ENCODE assay signal across 12 mouse cellular contexts in genomic region chr13:31627864-31628690, GRCm38 (mm10). TPM values are rescaled to one million over a fixed set of nuclear protein-coding genes. Genes with fewer than 3 reads are reported as not detected.
DNase-seq lines count a peak whose midpoint lies in the region; ATAC-seq lines count a peak whose summit lies in the region.
"Had no signal": no experiment of that assay in that cellular context is flagged by ENCODE, and none has a peak within 500 bp of the region (broad histone marks: within the 10 kb centered on the region; RNA-seq: fewer than 3 reads in every experiment).

No protein-coding gene starts in this region.

- H3K27me3 ChIP-seq in liver, embryonic 11.5 days (replicated peaks; ENCODE audit: control insufficient read depth, insufficient read depth, low read length) = peaks cover 93% of the 10 kb centered on the region
- H3K27me3 ChIP-seq in liver, embryonic 12.5 days (replicated peaks) = peaks cover 97% of the 10 kb centered on the region
- H3K27me3 ChIP-seq in forebrain, embryonic 12.5 days = peaks cover 94% of the 10 kb centered on the region
- H3K27me3 ChIP-seq in limb, embryonic 12.5 days = peaks cover 91% of the 10 kb centered on the region
- H3K27me3 ChIP-seq in stomach, embryonic 14.5 days (ENCODE audit: control insufficient read depth, insufficient read depth, low read length) = peaks cover 11% of the 10 kb centered on the region; the same call in 1 of the 2 replicates

- H3K9ac ChIP-seq in liver, embryonic 11.5 days (ENCODE audit: low read depth, low read length) = no peak overlapping the region
- H3K9ac ChIP-seq in liver, embryonic 12.5 days = no peak overlapping the region
- no peak overlapping the region for H3K9ac ChIP-seq in forebrain, embryonic 12.5 days
- no peak overlapping the region for H3K9ac ChIP-seq in limb, embryonic 12.5 days (replicated peaks)
- H3K9ac ChIP-seq in stomach, embryonic 14.5 days (replicated peaks; ENCODE audit: low read depth, low read length) = peak overlapping the region; percentile 81

- no peak for DNase-seq in liver, embryonic 11.5 days (ENCODE audit: low spot score)
- DNase-seq in frontal cortex, postnatal 36 days (ENCODE audit: low spot score in 2 of 2) = no peak
- DNase-seq in gastrocnemius, postnatal 10 days = no peak
- no peak for DNase-seq in B cell, adult 2 months
- DNase-seq: heart, postnatal 36 days; left cerebral cortex, postnatal 4 days; thymus, postnatal 25 days had no signal

- ATAC-seq in liver, embryonic 11.5 days (replicated peaks; ENCODE audit: low FRiP score) = no peak
- no peak for ATAC-seq in liver, embryonic 12.5 days
- ATAC-seq in forebrain, embryonic 12.5 days (ENCODE audit: low FRiP score) = no peak
- no peak for ATAC-seq in limb, embryonic 12.5 days (ENCODE audit: insufficient number of reproducible peaks, insufficient read depth, low FRiP score, low TSS enrichment, low read depth)
- no peak for ATAC-seq in stomach, embryonic 14.5 days (ENCODE audit: insufficient number of reproducible peaks, insufficient read depth, low FRiP score, low read depth)

- no peaks in the 10 kb centered on the region for H3K9me3 ChIP-seq in liver, embryonic 11.5 days (ENCODE audit: control insufficient read depth, low read length)
- H3K9me3 ChIP-seq in liver, embryonic 12.5 days (replicated peaks) = no peaks in the 10 kb centered on the region
- H3K9me3 ChIP-seq in forebrain, embryonic 12.5 days = 0 out of 2 replicates have a peak, but pooled peaks cover 2% of the 10 kb centered on the region
- H3K9me3 ChIP-seq in limb, embryonic 12.5 days = no peaks in the 10 kb centered on the region
- H3K9me3 ChIP-seq in stomach, embryonic 14.5 days (ENCODE audit: control insufficient read depth, low read depth, low read length) = no peaks in the 10 kb centered on the region
- H3K9me3 ChIP-seq: neural tube, embryonic 12.5 days had no signal

- no peak overlapping the region for H3K4me2 ChIP-seq in liver, embryonic 11.5 days
- no peak overlapping the region for H3K4me2 ChIP-seq in liver, embryonic 12.5 days
- no peak overlapping the region for H3K4me2 ChIP-seq in forebrain, embryonic 12.5 days
- H3K4me2 ChIP-seq in limb, embryonic 12.5 days = peak overlapping the region; percentile 89; the same call in 1 of the 2 replicates
- H3K4me2 ChIP-seq in stomach, embryonic 14.5 days (replicated peaks; ENCODE audit: low read depth, low read length) = peak overlapping the region; percentile 86

- H3K4me1 ChIP-seq in liver, embryonic 11.5 days (replicated peaks; ENCODE audit: control insufficient read depth, insufficient read depth, low read length) = peaks cover 4% of the 10 kb centered on the region; the same call in 1 of the 2 replicates
- peaks cover 5% of the 10 kb centered on the region; the same call in 1 of the 2 replicates for H3K4me1 ChIP-seq in liver, embryonic 12.5 days
- peaks cover 36% of the 10 kb centered on the region for H3K4me1 ChIP-seq in forebrain, embryonic 12.5 days
- peaks cover 54% of the 10 kb centered on the region for H3K4me1 ChIP-seq in limb, embryonic 12.5 days (replicated peaks)
- no peaks in the 10 kb centered on the region; the same call in 1 of the 2 replicates for H3K4me1 ChIP-seq in stomach, embryonic 14.5 days (ENCODE audit: control insufficient read depth, insufficient read depth, low read length)

- WGBS in liver, embryonic 11.5 days = 15% methylated on average over 8 of the region's 8 CpGs
- WGBS in liver, embryonic 12.5 days (ENCODE audit: insufficient replicate concordance) = 12% methylated on average over 8 of the region's 8 CpGs
- 1% methylated on average over 8 of the region's 8 CpGs for WGBS in forebrain, embryonic 12.5 days
- WGBS in limb, embryonic 12.5 days = 5% methylated on average over 8 of the region's 8 CpGs
- 13% methylated on average over 8 of the region's 8 CpGs for WGBS in stomach, embryonic 14.5 days

- H3K4me3 ChIP-seq in liver, embryonic 11.5 days (ENCODE audit: low read depth, low read length) = peak overlapping the region; percentile 3; the same call in 1 of the 2 replicates
- no peak overlapping the region for H3K4me3 ChIP-seq in liver, embryonic 12.5 days
- peak overlapping the region; percentile 7; the same call in 1 of the 2 replicates for H3K4me3 ChIP-seq in forebrain, embryonic 12.5 days (replicated peaks)
- peak overlapping the region; percentile 50; the same call in 1 of the 2 replicates for H3K4me3 ChIP-seq in limb, embryonic 12.5 days (replicated peaks)
- H3K4me3 ChIP-seq in stomach, embryonic 14.5 days (ENCODE audit: low read depth, low read length) = peak overlapping the region; percentile 56

- no peak overlapping the region for H3K27ac ChIP-seq in liver, embryonic 11.5 days (ENCODE audit: low read depth, low read length)
- no peak overlapping the region for H3K27ac ChIP-seq in liver, embryonic 12.5 days
- H3K27ac ChIP-seq in forebrain, embryonic 12.5 days = no peak overlapping the region
- no peak overlapping the region for H3K27ac ChIP-seq in limb, embryonic 12.5 days
- H3K27ac ChIP-seq in stomach, embryonic 14.5 days (ENCODE audit: low read length) = peak overlapping the region; percentile 83
- H3K27ac ChIP-seq: neural tube, embryonic 12.5 days had no signal

- H3K36me3 ChIP-seq in liver, embryonic 11.5 days (ENCODE audit: control insufficient read depth, insufficient read depth, low read length) = no peaks in the 10 kb centered on the region
- no peaks in the 10 kb centered on the region for H3K36me3 ChIP-seq in liver, embryonic 12.5 days
- H3K36me3 ChIP-seq in forebrain, embryonic 12.5 days (replicated peaks) = no peaks in the 10 kb centered on the region
- no peaks in the 10 kb centered on the region for H3K36me3 ChIP-seq in limb, embryonic 12.5 days
- H3K36me3 ChIP-seq in stomach, embryonic 14.5 days (ENCODE audit: control insufficient read depth, insufficient read depth, low read length) = no peaks in the 10 kb centered on the region
- H3K36me3 ChIP-seq: neural tube, embryonic 12.5 days had no signal

RNA-seq across cellular contexts. Expression of gene Foxf2, which starts 2.5 kb away (rescaled TPM):
- 0.70 and 1.2 TPM in 2 replicates for polyA plus RNA-seq in liver, embryonic 11.5 days (2014; fragmentation: Nextera tagmentation; extraction: Ambion mirVana)
- polyA plus RNA-seq in liver, embryonic 12.5 days (2016; fragmentation: Nextera tagmentation; extraction: Ambion mirVana) = 0.28 and 0.45 TPM in 2 replicates
- 3.4 and 4.6 TPM in 2 replicates for polyA plus RNA-seq in forebrain, embryonic 12.5 days (2016; fragmentation: Nextera tagmentation; extraction: Ambion mirVana)
- polyA plus RNA-seq in limb, embryonic 12.5 days (2016; fragmentation: Nextera tagmentation; extraction: Ambion mirVana) = 0.64 and 0.97 TPM in 2 replicates
- 21.3 and 21.9 TPM in 2 replicates for polyA plus RNA-seq in stomach, embryonic 14.5 days (2014; fragmentation: Nextera tagmentation; extraction: Ambion mirVana)
- not detected for total RNA-seq in gastrocnemius, postnatal 10 days (2021)

Comparison
In these comparisons a context has a peak if more than half of its experiments do, and no peak if none do; other contexts are left out.
1. H3K4me2 ChIP-seq: peak in limb, embryonic 12.5 days (single experiment) and stomach, embryonic 14.5 days (single experiment); none in liver, embryonic 11.5 days (single experiment), liver, embryonic 12.5 days (single experiment) and forebrain, embryonic 12.5 days (single experiment).